Comparison of ENCODE assay signal across 8 mouse cellular contexts in genomic region chr7:30181308-30181707, GRCm38 (mm10). TPM values are rescaled to one million over a fixed set of nuclear protein-coding genes. Genes with fewer than 3 reads are reported as not detected.
DNase-seq lines count a peak whose midpoint lies in the region; ATAC-seq lines count a peak whose summit lies in the region.

No protein-coding gene starts in this region.

- no peak overlapping the region; the same call in 1 of the 2 replicates for H3K27ac ChIP-seq in forebrain, embryonic 12.5 days
- H3K27ac ChIP-seq in hindbrain, embryonic 14.5 days = no peak overlapping the region
- no peak overlapping the region for H3K27ac ChIP-seq in midbrain, embryonic 10.5 days (replicated peaks)

- no peak overlapping the region for H3K9ac ChIP-seq in forebrain, embryonic 12.5 days
- no peak overlapping the region for H3K9ac ChIP-seq in hindbrain, embryonic 14.5 days

- H3K4me3 ChIP-seq in forebrain, embryonic 12.5 days (replicated peaks) = no peak overlapping the region
- H3K4me3 ChIP-seq in hindbrain, embryonic 14.5 days (replicated peaks; ENCODE audit: low read length) = no peak overlapping the region
- H3K4me3 ChIP-seq in midbrain, embryonic 10.5 days = no peak overlapping the region

- no peaks in the 10 kb centered on the region for H3K9me3 ChIP-seq in forebrain, embryonic 12.5 days
- H3K9me3 ChIP-seq in hindbrain, embryonic 14.5 days (ENCODE audit: control insufficient read depth, low read length) = no peaks in the 10 kb centered on the region
- H3K9me3 ChIP-seq in midbrain, embryonic 10.5 days (replicated peaks) = no peaks in the 10 kb centered on the region

- WGBS in forebrain, embryonic 12.5 days = 6% methylated on average over 4 of the region's 4 CpGs
- 3% methylated on average over 4 of the region's 4 CpGs for WGBS in hindbrain, embryonic 14.5 days
- 7% methylated on average over 4 of the region's 4 CpGs for WGBS in midbrain, embryonic 10.5 days

- peaks cover 10% of the 10 kb centered on the region for H3K4me1 ChIP-seq in forebrain, embryonic 12.5 days
- H3K4me1 ChIP-seq in hindbrain, embryonic 14.5 days (replicated peaks; ENCODE audit: control insufficient read depth, insufficient read depth, low read length) = no peaks in the 10 kb centered on the region; the same call in 1 of the 2 replicates
- peaks cover 19% of the 10 kb centered on the region for H3K4me1 ChIP-seq in midbrain, embryonic 10.5 days

- H3K36me3 ChIP-seq in forebrain, embryonic 12.5 days (replicated peaks) = peaks cover 26% of the 10 kb centered on the region
- peaks cover 40% of the 10 kb centered on the region for H3K36me3 ChIP-seq in hindbrain, embryonic 14.5 days (replicated peaks; ENCODE audit: control insufficient read depth, insufficient read depth)
- peaks cover 41% of the 10 kb centered on the region for H3K36me3 ChIP-seq in midbrain, embryonic 10.5 days

- no peak overlapping the region for H3K4me2 ChIP-seq in forebrain, embryonic 12.5 days
- H3K4me2 ChIP-seq in hindbrain, embryonic 14.5 days (replicated peaks) = no peak overlapping the region

- intact Hi-C loops in heart, postnatal 25 days (cut with DNase I) = loop anchor here (1.0 to 5.0 kb wide), 2 partner anchors 24 to 36 kb away; no protein-coding TSS in a partner anchor

- H3K27me3 ChIP-seq in forebrain, embryonic 12.5 days = no peaks in the 10 kb centered on the region
- H3K27me3 ChIP-seq in hindbrain, embryonic 14.5 days (ENCODE audit: control insufficient read depth, insufficient read depth, low read length) = no peaks in the 10 kb centered on the region
- H3K27me3 ChIP-seq in midbrain, embryonic 10.5 days (ENCODE audit: low read depth, poor library complexity, severe bottlenecking) = no peaks in the 10 kb centered on the region

- DNase-seq in heart, adult 11 months = peak; percentile 94
- DNase-seq in heart, postnatal 25 days (ENCODE audit: low spot score) = no peak
- peak; percentile 56 for DNase-seq in c-Kit-negative CD71-positive TER-119-positive erythroid progenitor cells, embryonic 14.5 days (ENCODE audit: low read depth, low spot score)
- peak; percentile 89 for DNase-seq in hindbrain, embryonic 14.5 days (ENCODE audit: low spot score)
- DNase-seq in left cerebral cortex, adult 18-20 months (ENCODE audit: low spot score in 2 of 2) = peak; percentile 71 to 75
- peak; percentile 72 for DNase-seq in midbrain, embryonic 10.5 days (ENCODE audit: low spot score)
- peak; percentile 73 for DNase-seq in skeletal muscle tissue, adult 2 months (ENCODE audit: low read depth, low spot score)

- peak; percentile 45; the same call in 1 of the 2 replicates for ATAC-seq in forebrain, embryonic 12.5 days (ENCODE audit: low FRiP score)
- ATAC-seq in hindbrain, embryonic 14.5 days (ENCODE audit: low FRiP score) = peak; percentile 54; the same call in 1 of the 2 replicates

RNA-seq across cellular contexts. Expression of gene Cox7a1, which starts 2.6 kb away (rescaled TPM):
- 1,000 to 10,000 TPM; 2,700 to 2,749 TPM for total RNA-seq in heart, postnatal 25 days (2021)
- 3.0 and 3.7 TPM in 2 replicates for polyA plus RNA-seq in forebrain, embryonic 12.5 days (2016; fragmentation: Nextera tagmentation; extraction: Ambion mirVana)
- 6.0 and 6.9 TPM in 2 replicates for polyA plus RNA-seq in hindbrain, embryonic 14.5 days (2014; fragmentation: Nextera tagmentation; extraction: Ambion mirVana)
- total RNA-seq in left cerebral cortex, adult 18-20 months (2021) = 1 to 10 TPM; 4.7 to 5.8 TPM
- 4.1 and 7.2 TPM in 2 replicates for polyA plus RNA-seq in midbrain, embryonic 10.5 days (2016; fragmentation: Nextera tagmentation; extraction: Ambion mirVana)

RNA-seq across cellular contexts. Expression of gene Zfp146, which starts 11.8 kb away (rescaled TPM):
- total RNA-seq in heart, postnatal 25 days (2021) = 10 to 100 TPM; 27.7 to 31.0 TPM
- 23.6 and 25.8 TPM in 2 replicates for polyA plus RNA-seq in forebrain, embryonic 12.5 days (2016; fragmentation: Nextera tagmentation; extraction: Ambion mirVana)
- polyA plus RNA-seq in hindbrain, embryonic 14.5 days (2014; fragmentation: Nextera tagmentation; extraction: Ambion mirVana) = 13.2 and 14.0 TPM in 2 replicates
- 10 to 100 TPM; 48.4 to 48.7 TPM for total RNA-seq in left cerebral cortex, adult 18-20 months (2021)
- polyA plus RNA-seq in midbrain, embryonic 10.5 days (2016; fragmentation: Nextera tagmentation; extraction: Ambion mirVana) = 17.0 and 21.2 TPM in 2 replicates

RNA-seq across cellular contexts. Expression of gene Capns1, which starts 17.3 kb away (rescaled TPM):
- 100 to 1,000 TPM; 270 to 283 TPM for total RNA-seq in heart, postnatal 25 days (2021)
- 44.5 and 51.3 TPM in 2 replicates for polyA plus RNA-seq in forebrain, embryonic 12.5 days (2016; fragmentation: Nextera tagmentation; extraction: Ambion mirVana)
- 62.0 and 70.7 TPM in 2 replicates for polyA plus RNA-seq in hindbrain, embryonic 14.5 days (2014; fragmentation: Nextera tagmentation; extraction: Ambion mirVana)
- 100 to 1,000 TPM; 174 to 176 TPM for total RNA-seq in left cerebral cortex, adult 18-20 months (2021)
- polyA plus RNA-seq in midbrain, embryonic 10.5 days (2016; fragmentation: Nextera tagmentation; extraction: Ambion mirVana) = 52.1 and 55.5 TPM in 2 replicates

RNA-seq across cellular contexts. Expression of gene Polr2i, which starts 50.4 kb away (rescaled TPM):
- 10 to 100 TPM; 54.6 to 56.6 TPM for total RNA-seq in heart, postnatal 25 days (2021)
- polyA plus RNA-seq in forebrain, embryonic 12.5 days (2016; fragmentation: Nextera tagmentation; extraction: Ambion mirVana) = 164 TPM in 2 replicates
- polyA plus RNA-seq in hindbrain, embryonic 14.5 days (2014; fragmentation: Nextera tagmentation; extraction: Ambion mirVana) = 179 and 199 TPM in 2 replicates
- 10 to 100 TPM; 58.0 to 60.0 TPM for total RNA-seq in left cerebral cortex, adult 18-20 months (2021)
- 155 and 162 TPM in 2 replicates for polyA plus RNA-seq in midbrain, embryonic 10.5 days (2016; fragmentation: Nextera tagmentation; extraction: Ambion mirVana)

RNA-seq across cellular contexts. Expression of gene Tbcb, which starts 50.8 kb away (rescaled TPM):
- total RNA-seq in heart, postnatal 25 days (2021) = 10 to 100 TPM; 54.1 to 56.7 TPM
- 245 and 256 TPM in 2 replicates for polyA plus RNA-seq in forebrain, embryonic 12.5 days (2016; fragmentation: Nextera tagmentation; extraction: Ambion mirVana)
- 390 and 397 TPM in 2 replicates for polyA plus RNA-seq in hindbrain, embryonic 14.5 days (2014; fragmentation: Nextera tagmentation; extraction: Ambion mirVana)
- 100 to 1,000 TPM; 127 to 141 TPM for total RNA-seq in left cerebral cortex, adult 18-20 months (2021)
- polyA plus RNA-seq in midbrain, embryonic 10.5 days (2016; fragmentation: Nextera tagmentation; extraction: Ambion mirVana) = 274 and 283 TPM in 2 replicates
